Mouse (Mus musculus) 416B (cell line): Measurements from ENCODE around the gene DXBay18.
"Not testable (repeated sequence)": the region's sequence is repeated elsewhere in the genome, so short reads cannot be mapped to it uniquely, and the experiment has no call there.

ENCODE experiments used
- DNase-seq: peaks from one replicate; pipeline ENCODE4 v3.0.0; 2011; ENCODE audit warnings: low read depth

Gene DXBay18

DNA sequence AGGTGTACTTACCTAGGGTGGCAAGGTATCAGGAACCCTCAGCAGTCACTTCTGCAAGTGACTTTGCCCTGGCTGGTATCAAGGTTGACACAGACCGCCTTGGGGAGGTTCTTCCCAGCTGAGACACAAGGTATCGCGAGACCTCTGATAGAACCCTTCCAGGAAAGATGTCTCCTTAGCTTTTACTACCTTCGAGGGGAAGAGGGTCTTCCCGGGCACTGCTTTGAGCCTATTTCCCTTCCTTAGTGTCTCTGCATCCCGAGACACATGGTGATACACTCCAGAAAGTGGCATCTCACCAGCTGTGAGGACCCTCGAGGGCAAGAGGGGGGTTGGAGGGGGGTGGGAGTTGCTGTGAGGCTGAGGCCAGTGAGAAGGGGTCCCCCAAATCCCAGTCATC, at the start of gene DXBay18:
TSS of gene DXBay18 (minus strand) at position 101 of the 400 bp plus-strand sequence.
- DNase-seq: not testable (repeated sequence)

DNA sequence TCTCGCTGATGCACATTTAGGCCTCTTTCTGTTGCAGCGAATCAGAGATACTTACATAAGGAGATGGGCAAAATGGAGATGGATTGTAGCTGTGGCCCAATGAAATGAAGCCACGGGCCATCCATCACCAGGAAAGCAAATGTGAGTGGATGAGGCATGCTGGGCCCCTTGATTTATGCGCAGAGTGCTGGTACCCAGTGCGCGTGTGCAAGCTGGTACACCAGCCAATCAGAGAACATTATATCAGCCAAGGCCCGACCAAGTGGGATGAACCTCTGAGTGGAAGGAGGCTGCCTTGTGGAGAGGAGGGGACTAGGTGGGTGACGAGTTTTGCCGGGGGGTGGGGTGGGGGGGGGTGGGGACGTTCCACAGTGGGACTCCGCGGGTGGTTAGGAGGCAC, 42.7 kb upstream of the DXBay18 start, which contains the start of gene Xlr3b:
TSS of gene Xlr3b (plus strand) at position 274 of the 400 bp plus-strand sequence.
- not testable (repeated sequence) for DNase-seq

DNA sequence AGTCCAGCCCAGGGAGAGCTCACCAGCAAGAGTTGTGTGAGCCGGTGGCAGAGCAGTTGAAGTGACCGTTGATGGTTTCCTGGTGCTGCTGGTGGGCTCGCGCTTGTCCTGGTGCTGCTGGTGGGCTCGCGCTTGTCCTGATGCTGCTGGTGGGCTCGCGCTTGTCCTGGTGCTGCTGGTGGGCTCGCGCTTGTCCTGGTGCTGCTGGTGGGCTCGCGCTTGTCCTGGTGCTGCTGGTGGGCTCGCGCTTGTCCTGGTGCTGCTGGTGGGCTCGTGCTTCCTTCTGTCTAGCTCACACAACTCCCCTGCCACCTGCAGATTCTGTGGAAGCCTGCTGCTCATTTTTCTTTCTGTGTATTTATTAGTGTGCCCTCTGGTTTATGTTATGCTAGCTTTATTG, 27.6 kb upstream of the DXBay18 start, which contains the start of gene Spin2d:
TSS of gene Spin2d (minus strand) at position 101 of the 400 bp plus-strand sequence.
- not testable (repeated sequence) for DNase-seq

DNA sequence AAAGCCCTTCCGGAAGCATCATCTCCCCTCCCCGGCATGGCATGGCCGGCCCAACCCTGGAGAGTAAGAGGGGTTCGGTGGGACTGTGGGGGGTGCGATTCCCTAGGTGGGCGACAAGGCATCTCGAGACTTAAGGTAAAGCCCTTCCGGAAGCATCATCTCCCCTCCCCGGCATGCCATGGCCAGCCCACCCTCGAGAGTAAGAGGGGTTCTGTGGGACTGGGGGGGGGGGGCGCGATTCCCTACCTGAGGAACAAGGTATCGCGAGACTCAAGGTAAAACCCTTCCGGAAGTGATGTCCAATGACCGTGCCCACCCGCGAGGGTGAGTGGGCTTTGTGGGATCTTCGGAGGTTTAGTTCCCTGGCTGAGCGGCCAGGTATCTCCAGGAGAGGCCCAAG, 754 bp downstream of the DXBay18 start, which contains the start of gene Xlr5b:
TSS of gene Xlr5b (plus strand) at position 301 of the 400 bp plus-strand sequence.
- not testable (repeated sequence) for DNase-seq

DNA sequence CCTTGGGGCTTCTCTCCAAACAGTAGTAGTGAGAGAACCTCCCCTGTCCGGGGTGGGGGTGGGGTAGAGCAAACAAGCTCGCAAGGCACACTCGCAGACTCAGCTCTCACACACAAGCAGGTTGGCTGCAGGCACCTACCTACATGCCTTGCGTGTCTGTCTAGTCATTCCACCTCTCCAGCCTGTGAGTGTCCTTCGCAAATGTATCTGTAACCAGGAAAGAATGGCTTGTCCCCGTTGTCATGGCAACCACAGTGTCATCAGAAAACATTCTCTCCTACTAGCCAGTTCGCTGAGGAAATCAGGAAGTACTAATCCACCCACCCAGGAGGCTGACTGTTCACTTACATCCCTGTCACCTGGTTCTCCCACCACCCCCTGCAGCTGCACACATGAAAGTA, 6.0 kb downstream of the DXBay18 start:
- DNase-seq: not testable (repeated sequence)

DNA sequence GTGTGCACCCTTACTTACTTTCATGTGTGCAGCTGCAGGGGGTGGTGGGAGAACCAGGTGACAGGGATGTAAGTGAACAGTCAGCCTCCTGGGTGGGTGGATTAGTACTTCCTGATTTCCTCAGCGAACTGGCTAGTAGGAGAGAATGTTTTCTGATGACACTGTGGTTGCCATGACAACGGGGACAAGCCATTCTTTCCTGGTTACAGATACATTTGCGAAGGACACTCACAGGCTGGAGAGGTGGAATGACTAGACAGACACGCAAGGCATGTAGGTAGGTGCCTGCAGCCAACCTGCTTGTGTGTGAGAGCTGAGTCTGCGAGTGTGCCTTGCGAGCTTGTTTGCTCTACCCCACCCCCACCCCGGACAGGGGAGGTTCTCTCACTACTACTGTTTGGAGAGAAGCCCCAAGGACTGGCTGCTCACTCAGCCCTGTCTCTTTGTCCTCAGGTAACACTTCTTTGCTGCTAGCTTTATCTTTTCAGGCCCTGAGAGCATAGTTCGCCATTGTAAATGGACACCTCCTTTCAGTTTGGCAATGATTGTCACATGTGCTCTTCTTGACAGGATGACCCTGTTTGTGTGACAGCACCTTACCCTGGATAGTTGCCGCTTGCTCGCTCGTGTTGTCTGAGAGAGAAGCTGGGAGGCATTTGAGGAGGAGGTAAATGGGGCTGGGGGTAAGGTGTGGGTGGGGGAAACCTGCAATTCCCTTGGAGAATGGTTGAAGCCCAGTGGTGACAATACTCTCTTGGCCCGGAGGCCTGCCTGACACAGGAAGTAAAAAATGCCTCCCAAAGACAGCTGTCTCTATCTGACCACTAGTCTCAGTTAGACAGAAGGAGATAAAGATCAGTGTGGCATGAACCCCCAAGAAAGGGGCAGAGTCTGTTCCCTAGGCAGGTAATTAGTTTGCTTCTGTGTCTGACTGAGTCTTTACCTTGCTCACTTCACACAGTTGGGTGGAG, 26.1 kb downstream of the DXBay18 start:
- DNase-seq: not testable (repeated sequence)

DNA sequence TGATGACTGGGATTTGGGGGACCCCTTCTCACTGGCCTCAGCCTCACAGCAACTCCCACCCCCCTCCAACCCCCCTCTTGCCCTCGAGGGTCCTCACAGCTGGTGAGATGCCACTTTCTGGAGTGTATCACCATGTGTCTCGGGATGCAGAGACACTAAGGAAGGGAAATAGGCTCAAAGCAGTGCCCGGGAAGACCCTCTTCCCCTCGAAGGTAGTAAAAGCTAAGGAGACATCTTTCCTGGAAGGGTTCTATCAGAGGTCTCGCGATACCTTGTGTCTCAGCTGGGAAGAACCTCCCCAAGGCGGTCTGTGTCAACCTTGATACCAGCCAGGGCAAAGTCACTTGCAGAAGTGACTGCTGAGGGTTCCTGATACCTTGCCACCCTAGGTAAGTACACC, 32.5 kb downstream of the DXBay18 start, which contains the start of gene Gm14685:
TSS of gene Gm14685 (plus strand) at position 301 of the 400 bp plus-strand sequence.
- not testable (repeated sequence) for DNase-seq

DNA sequence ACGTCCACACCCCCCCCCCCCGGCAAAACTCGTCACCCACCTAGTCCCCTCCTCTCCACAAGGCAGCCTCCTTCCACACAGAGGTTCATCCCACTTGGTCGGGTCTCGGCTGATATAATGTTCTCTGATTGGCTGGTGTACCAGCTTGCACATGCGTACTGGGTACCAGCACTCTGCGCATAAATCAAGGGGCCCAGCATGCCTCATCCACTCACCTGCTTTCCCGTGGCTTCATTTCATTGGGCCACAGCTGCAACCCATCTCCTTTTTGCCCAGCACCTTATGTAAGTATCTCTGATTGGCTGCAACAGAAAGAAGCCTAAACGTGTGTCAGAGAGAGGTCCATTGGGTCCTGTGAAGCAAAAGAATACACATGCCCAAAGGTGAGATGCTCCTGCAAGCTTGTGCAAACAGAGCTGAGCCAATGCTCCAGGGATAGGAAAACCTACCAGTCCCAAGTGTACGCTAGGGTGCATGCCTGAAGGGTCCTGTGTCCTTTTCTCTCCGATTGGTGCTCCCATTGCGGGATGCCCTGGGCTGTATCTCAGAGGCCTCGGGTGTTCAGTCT, 52.2 kb downstream of the DXBay18 start, which contains the start of gene Xlr3a:
TSS of gene Xlr3a (minus strand) at position 155 of the 568 bp plus-strand sequence.
- not testable (repeated sequence) for DNase-seq
